ENCODE assay signal across 8 mouse cellular contexts in genomic region chr11:70776830-70777571, GRCm38 (mm10). TPM values are rescaled to one million over a fixed set of nuclear protein-coding genes. Genes with fewer than 3 reads are reported as not detected.
DNase-seq lines count a peak whose midpoint lies in the region; ATAC-seq and TF ChIP-seq lines count a peak whose summit lies in the region.

No protein-coding gene starts in this region.

- H3K9ac ChIP-seq in intestine, embryonic 15.5 days, result no peak overlapping the region
- H3K9ac ChIP-seq in midbrain, embryonic 14.5 days (replicated peaks; ENCODE audit: low read length), result no peak overlapping the region

- intact Hi-C loops in gastrocnemius, postnatal 36 days (cut with DNase I), result loop anchor here (2.0 kb wide), 1 partner anchor 38 kb away; no protein-coding TSS in a partner anchor
- intact Hi-C loops in left cerebral cortex, postnatal 4 days (cut with DNase I), result loop anchor here (5.0 kb wide), 1 partner anchor 40 kb away; no protein-coding TSS in a partner anchor

- ATAC-seq in intestine, embryonic 15.5 days, result peak; percentile 91
- ATAC-seq in midbrain, embryonic 14.5 days (ENCODE audit: low FRiP score, low TSS enrichment), result peak; percentile 46; the same call in 1 of the 2 replicates

- 0 out of 2 replicates have a peak, but pooled peaks cover 4% of the 10 kb centered on the region for H3K4me1 ChIP-seq in intestine, embryonic 15.5 days (replicated peaks)
- H3K4me1 ChIP-seq in midbrain, embryonic 14.5 days (ENCODE audit: control insufficient read depth, insufficient read depth, low read length), result no peaks in the 10 kb centered on the region
- H3K4me1 ChIP-seq in spleen, adult 2 months (ENCODE audit: control insufficient read depth, insufficient read depth, insufficient read length), result peaks cover 2% of the 10 kb centered on the region; the same call in 1 of the 2 replicates

- peak; percentile 72 for DNase-seq in layer of hippocampus, adult 11-12 months (ENCODE audit: low spot score)
- DNase-seq in layer of hippocampus, adult 9-10 months (ENCODE audit: low spot score), result no peak
- peak; percentile 85 for DNase-seq in embryo, embryonic 11 days
- peak; percentile 53 to 60 for DNase-seq in gastrocnemius, postnatal 36 days
- peak; percentile 72 for DNase-seq in left cerebral cortex, postnatal 4 days
- DNase-seq in midbrain, embryonic 14.5 days, result peak; percentile 84
- peak; percentile 67 to 77 for DNase-seq in spleen, adult 2 months (ENCODE audit: low read depth in 1 of 2, low spot score in 2 of 2)

- 28% methylated on average over 17 of the region's 17 CpGs for WGBS in intestine, embryonic 15.5 days
- 28% methylated on average over 17 of the region's 17 CpGs for WGBS in midbrain, embryonic 14.5 days
- 32% methylated on average over 17 of the region's 17 CpGs for WGBS in spleen, adult 2 months

- no peaks in the 10 kb centered on the region for H3K27me3 ChIP-seq in intestine, embryonic 15.5 days (replicated peaks)
- H3K27me3 ChIP-seq in midbrain, embryonic 14.5 days (ENCODE audit: control insufficient read depth, insufficient read depth, low read length), result no peaks in the 10 kb centered on the region
- no peaks in the 10 kb centered on the region for H3K27me3 ChIP-seq in spleen, adult 2 months (ENCODE audit: control insufficient read depth, insufficient read depth, low read length)

- H3K9me3 ChIP-seq in intestine, embryonic 15.5 days, result no peaks in the 10 kb centered on the region
- no peaks in the 10 kb centered on the region for H3K9me3 ChIP-seq in midbrain, embryonic 14.5 days (ENCODE audit: control insufficient read depth, low read length)

- H3K36me3 ChIP-seq in intestine, embryonic 15.5 days, result 0 out of 2 replicates have a peak, but pooled peaks cover 4% of the 10 kb centered on the region
- peaks cover 27% of the 10 kb centered on the region for H3K36me3 ChIP-seq in midbrain, embryonic 14.5 days (ENCODE audit: control insufficient read depth, insufficient read depth, low read length)
- peaks cover 3% of the 10 kb centered on the region for H3K36me3 ChIP-seq in spleen, adult 2 months (ENCODE audit: control insufficient read depth, insufficient read depth, low read length)

- TF ChIP-seq CTCF in spleen, adult 2 months (IDR thresholded peaks at IDR 0.05; ENCODE audit: extremely low read depth, insufficient read depth, insufficient read length, insufficient replicate concordance), result peak; percentile 96

- H3K4me2 ChIP-seq in intestine, embryonic 15.5 days (replicated peaks), result 0 out of 2 replicates have a peak overlapping the region, but pooled peaks have one; percentile 9
- H3K4me2 ChIP-seq in midbrain, embryonic 14.5 days (ENCODE audit: low read length), result no peak overlapping the region

- no peak overlapping the region for H3K27ac ChIP-seq in intestine, embryonic 15.5 days
- H3K27ac ChIP-seq in midbrain, embryonic 14.5 days (replicated peaks; ENCODE audit: low read depth, low read length), result no peak overlapping the region
- H3K27ac ChIP-seq in spleen, adult 2 months (ENCODE audit: insufficient read depth, low read length), result no peak overlapping the region

- no peak overlapping the region for H3K4me3 ChIP-seq in intestine, embryonic 15.5 days (replicated peaks)
- H3K4me3 ChIP-seq in midbrain, embryonic 14.5 days (replicated peaks; ENCODE audit: low read depth, low read length), result no peak overlapping the region
- no peak overlapping the region for H3K4me3 ChIP-seq in spleen, adult 2 months (ENCODE audit: extremely low read depth, insufficient read depth, insufficient read length)

- no peak for TF ChIP-seq POLR2A in spleen, adult 2 months (IDR thresholded peaks at IDR 0.05; ENCODE audit: low read depth, low read length)

RNA-seq across cellular contexts. Expression of gene Zfp3, which starts 13.0 kb away (rescaled TPM):
- 10 to 100 TPM in 1 of 2 experiments, 1 to 10 TPM in 1; 7.4 to 11.4 TPM for total RNA-seq in gastrocnemius, postnatal 36 days (2021)
- 5.3 and 6.2 TPM in 2 replicates for polyA plus RNA-seq in intestine, embryonic 15.5 days (2015; fragmentation: Nextera tagmentation; extraction: Ambion mirVana)
- total RNA-seq in left cerebral cortex, postnatal 4 days (2021), result 10 to 100 TPM; 15.3 to 17.4 TPM
- polyA plus RNA-seq in midbrain, embryonic 14.5 days (2014; fragmentation: Nextera tagmentation; extraction: Ambion mirVana), result 14.8 and 16.8 TPM in 2 replicates
- polyA plus RNA-seq in spleen, adult 2 months (2012; rRNA removed), result 1.2 and 1.4 TPM in 2 replicates

RNA-seq across cellular contexts. Expression of gene Scimp, which starts 35.4 kb away (rescaled TPM):
- total RNA-seq in gastrocnemius, postnatal 36 days (2021), result not detected
- polyA plus RNA-seq in intestine, embryonic 15.5 days (2015; fragmentation: Nextera tagmentation; extraction: Ambion mirVana), result 0.70 and 0.88 TPM in 2 replicates
- not detected for total RNA-seq in left cerebral cortex, postnatal 4 days (2021)
- polyA plus RNA-seq in midbrain, embryonic 14.5 days (2014; fragmentation: Nextera tagmentation; extraction: Ambion mirVana), result 0.39 TPM in 1 of 2 replicates, not detected in the other
- polyA plus RNA-seq in spleen, adult 2 months (2012; rRNA removed), result 6.8 and 7.6 TPM in 2 replicates
